Comparison of ENCODE assay signal across 16 mouse cellular contexts in the genomic region with DNA sequence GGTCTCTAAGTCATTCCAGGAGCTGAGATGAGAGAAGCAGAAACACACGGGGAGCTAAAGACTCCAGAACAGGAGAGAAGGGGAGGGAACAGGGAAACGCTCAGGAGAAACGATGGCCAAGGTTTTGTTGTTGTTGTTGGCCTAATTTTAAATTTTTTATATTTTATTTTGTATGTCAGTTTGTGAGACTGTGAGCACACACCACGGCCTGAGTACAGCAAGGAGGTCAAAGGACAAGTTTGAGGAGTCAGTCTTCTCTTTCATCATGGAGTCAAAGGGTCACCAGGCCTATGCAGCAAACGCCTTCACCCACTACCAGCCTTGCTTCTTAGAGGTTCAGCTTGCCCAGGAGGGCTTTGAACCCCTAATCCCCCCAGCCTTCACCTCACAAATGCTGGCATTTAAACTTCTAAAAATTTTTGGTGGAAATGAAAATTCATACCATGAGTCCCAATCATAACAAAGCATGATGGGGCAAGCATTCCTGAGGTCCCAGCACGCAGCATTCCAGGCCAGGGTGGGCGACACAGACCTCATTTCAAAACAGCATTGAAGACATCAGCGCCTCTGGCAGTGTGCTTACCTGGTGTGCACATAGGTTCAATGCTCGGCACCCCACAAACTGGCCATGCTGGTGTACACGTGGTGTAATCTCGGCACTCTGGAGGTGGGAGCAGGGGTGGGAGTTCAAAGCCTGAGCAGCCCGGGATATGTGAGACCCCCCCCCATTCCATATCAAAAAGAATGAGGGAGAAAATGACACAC. TPM values are rescaled to one million over a fixed set of nuclear protein-coding genes. Genes with fewer than 3 reads are reported as not detected.
DNase-seq lines count a peak whose midpoint lies in the region; ATAC-seq and TF ChIP-seq lines count a peak whose summit lies in the region.
"Had no signal": no experiment of that assay in that cellular context is flagged by ENCODE, and none has a peak within 500 bp of the region (broad histone marks: within the 10 kb centered on the region; RNA-seq: fewer than 3 reads in every experiment).

No protein-coding gene starts in this region.

- H3K4me3 ChIP-seq in gastrocnemius, adult 2 months = no peak overlapping the region
- H3K4me3 ChIP-seq in limb, embryonic 13.5 days = no peak overlapping the region
- no peak overlapping the region for H3K4me3 ChIP-seq in limb, embryonic 10.5 days
- no peak overlapping the region for H3K4me3 ChIP-seq in embryonic facial prominence, embryonic 10.5 days
- H3K4me3 ChIP-seq: forebrain, embryonic 15.5 days; heart, embryonic 13.5 days; hindbrain, embryonic 15.5 days had no signal

- no peak overlapping the region for H3K9ac ChIP-seq in limb, embryonic 13.5 days
- H3K9ac ChIP-seq: forebrain, embryonic 15.5 days; hindbrain, embryonic 15.5 days had no signal

- H3K9me3 ChIP-seq in limb, embryonic 13.5 days = no peaks in the 10 kb centered on the region
- H3K9me3 ChIP-seq in limb, embryonic 10.5 days (replicated peaks) = no peaks in the 10 kb centered on the region
- no peaks in the 10 kb centered on the region for H3K9me3 ChIP-seq in embryonic facial prominence, embryonic 10.5 days
- H3K9me3 ChIP-seq: forebrain, embryonic 15.5 days; heart, embryonic 13.5 days; hindbrain, embryonic 15.5 days had no signal

- no peak for DNase-seq in gastrocnemius, adult 2 months
- DNase-seq in gastrocnemius, postnatal 36 days = no peak
- DNase-seq in limb, embryonic 10.5 days (ENCODE audit: low spot score) = no peak
- DNase-seq in embryonic facial prominence, embryonic 10.5 days (ENCODE audit: low spot score) = no peak
- no peak for DNase-seq in cerebellum, postnatal 36 days
- DNase-seq in thymus, postnatal 0 days (ENCODE audit: low spot score) = no peak
- DNase-seq: cerebellum, adult 11-12 months; cerebellum, adult 9-11 months; gastrocnemius, postnatal 10 days had no signal

- ATAC-seq in limb, embryonic 13.5 days (ENCODE audit: low FRiP score, low read depth) = no peak
- ATAC-seq: activated CD4-positive, CD25-positive, alpha-beta regulatory T cell, adult 4 months; forebrain, embryonic 15.5 days; intestine, embryonic 16.5 days; Patski had no signal

- 74% methylated on average over 12 of the region's 12 CpGs for WGBS in limb, embryonic 13.5 days
- WGBS in limb, embryonic 10.5 days = 77% methylated on average over 12 of the region's 12 CpGs
- WGBS in embryonic facial prominence, embryonic 10.5 days = 79% methylated on average over 12 of the region's 12 CpGs

- peaks cover 94% of the 10 kb centered on the region for H3K4me1 ChIP-seq in limb, embryonic 13.5 days
- peaks cover 66% of the 10 kb centered on the region for H3K4me1 ChIP-seq in limb, embryonic 10.5 days
- H3K4me1 ChIP-seq in embryonic facial prominence, embryonic 10.5 days = peaks cover 76% of the 10 kb centered on the region

- H3K27ac ChIP-seq in gastrocnemius, adult 2 months = peak overlapping the region; percentile 90
- H3K27ac ChIP-seq in limb, embryonic 13.5 days = peak overlapping the region; percentile 85; the same call in 1 of the 2 replicates
- H3K27ac ChIP-seq in limb, embryonic 10.5 days = no peak overlapping the region
- H3K27ac ChIP-seq in embryonic facial prominence, embryonic 10.5 days (replicated peaks) = peak overlapping the region; percentile 12; the same call in 1 of the 2 replicates
- H3K27ac ChIP-seq: forebrain, embryonic 15.5 days; hindbrain, embryonic 15.5 days had no signal

- TF ChIP-seq CTCF in gastrocnemius, adult 2 months (IDR thresholded peaks at IDR 0.05) = no peak

- no peak overlapping the region for H3K4me2 ChIP-seq in limb, embryonic 13.5 days (replicated peaks)
- H3K4me2 ChIP-seq: forebrain, embryonic 15.5 days; heart, embryonic 13.5 days; hindbrain, embryonic 15.5 days had no signal

- no peaks in the 10 kb centered on the region for H3K36me3 ChIP-seq in limb, embryonic 13.5 days
- H3K36me3 ChIP-seq in limb, embryonic 10.5 days = no peaks in the 10 kb centered on the region
- H3K36me3 ChIP-seq in embryonic facial prominence, embryonic 10.5 days (replicated peaks) = no peaks in the 10 kb centered on the region
- H3K36me3 ChIP-seq: forebrain, embryonic 15.5 days; heart, embryonic 13.5 days; hindbrain, embryonic 15.5 days had no signal

- no peaks in the 10 kb centered on the region for H3K27me3 ChIP-seq in limb, embryonic 13.5 days
- no peaks in the 10 kb centered on the region for H3K27me3 ChIP-seq in limb, embryonic 10.5 days (ENCODE audit: low read depth, poor library complexity, severe bottlenecking)
- no peaks in the 10 kb centered on the region; the same call in 1 of the 2 replicates for H3K27me3 ChIP-seq in embryonic facial prominence, embryonic 10.5 days (replicated peaks; ENCODE audit: low read depth, poor library complexity, severe bottlenecking)
- H3K27me3 ChIP-seq: forebrain, embryonic 15.5 days; heart, embryonic 13.5 days; hindbrain, embryonic 15.5 days; Patski had no signal

- intact Hi-C loops in gastrocnemius, adult 2 months (cut with DNase I) = no loop called here
- intact Hi-C loops in gastrocnemius, postnatal 36 days (cut with DNase I) = no loop called here

RNA-seq across cellular contexts. Expression of gene Morn1, which starts 53.1 kb away (rescaled TPM):
- total RNA-seq in gastrocnemius, adult 2 months (2021) = 1 to 10 TPM; 1.3 TPM
- 1 to 10 TPM; 1.5 to 1.8 TPM for total RNA-seq in gastrocnemius, postnatal 36 days (2021)
- 4.9 and 7.5 TPM in 2 replicates for polyA plus RNA-seq in limb, embryonic 13.5 days (2015; fragmentation: Nextera tagmentation; extraction: Ambion mirVana)
- 3.5 and 6.5 TPM in 2 replicates for polyA plus RNA-seq in limb, embryonic 10.5 days (2016; fragmentation: Nextera tagmentation; extraction: Ambion mirVana)
- polyA plus RNA-seq in embryonic facial prominence, embryonic 10.5 days (2016; fragmentation: Nextera tagmentation; extraction: Ambion mirVana) = 4.3 and 5.4 TPM in 2 replicates
- polyA plus RNA-seq in thymus, postnatal 0 days (2015; fragmentation: Nextera tagmentation; extraction: Ambion mirVana) = 2.7 and 2.9 TPM in 2 replicates

RNA-seq across cellular contexts. Expression of gene Rer1, which starts 53.3 kb away (rescaled TPM):
- total RNA-seq in gastrocnemius, adult 2 months (2021) = 10 to 100 TPM; 54.8 to 59.3 TPM
- 10 to 100 TPM; 46.1 to 50.3 TPM for total RNA-seq in gastrocnemius, postnatal 36 days (2021)
- 147 and 149 TPM in 2 replicates for polyA plus RNA-seq in limb, embryonic 13.5 days (2015; fragmentation: Nextera tagmentation; extraction: Ambion mirVana)
- 133 and 142 TPM in 2 replicates for polyA plus RNA-seq in limb, embryonic 10.5 days (2016; fragmentation: Nextera tagmentation; extraction: Ambion mirVana)
- 128 and 134 TPM in 2 replicates for polyA plus RNA-seq in embryonic facial prominence, embryonic 10.5 days (2016; fragmentation: Nextera tagmentation; extraction: Ambion mirVana)
- polyA plus RNA-seq in thymus, postnatal 0 days (2015; fragmentation: Nextera tagmentation; extraction: Ambion mirVana) = 184 and 189 TPM in 2 replicates
